Mouse (Mus musculus): Measurements from ENCODE around the gene Gm11733.

GRCm38 (mm10) chr11:117525606-117526349 lies 41.6 kb downstream of the Gm11733 start:
- TF ChIP-seq TCF12 (IDR thresholded peaks at IDR 0.05; ENCODE audit: low read depth, low read length) = no peak
- TF ChIP-seq MAX (IDR thresholded peaks at IDR 0.05; ENCODE audit: low read length) = no peak
- TF ChIP-seq CTCF (IDR thresholded peaks at IDR 0.05 in 2 of 3, conservative IDR thresholded peaks at IDR 0.05 in 1 of 3; ENCODE audit: control insufficient read depth in 1 of 3, insufficient read depth in 1 of 3, low read depth in 2 of 3, low read length in 3 of 3, poor library complexity in 1 of 3, severe bottlenecking in 1 of 3) = no peak
- TF ChIP-seq ZC3H11A (IDR thresholded peaks at IDR 0.05; ENCODE audit: low read depth, low read length) = no peak
- TF ChIP-seq KAT2A (conservative IDR thresholded peaks at IDR 0.05; ENCODE audit: low read depth, low read length) = no peak
- no peak for TF ChIP-seq ELF1 (IDR thresholded peaks at IDR 0.05; ENCODE audit: low read depth, low read length)
- no peak for TF ChIP-seq USF1 (IDR thresholded peaks at IDR 0.05; ENCODE audit: low read depth, low read length)

Data from MEL (cell line).